ENCODE assay signal across 23 mouse cellular contexts in genomic region chr19:56955568-56956513, GRCm38 (mm10). TPM values are rescaled to one million over a fixed set of nuclear protein-coding genes. Genes with fewer than 3 reads are reported as not detected.
DNase-seq lines count a peak whose midpoint lies in the region; ATAC-seq and TF ChIP-seq lines count a peak whose summit lies in the region.
"Had no signal": no experiment of that assay in that cellular context is flagged by ENCODE, and none has a peak within 500 bp of the region (broad histone marks: within the 10 kb centered on the region; RNA-seq: fewer than 3 reads in every experiment).

No protein-coding gene starts in this region.

- H3K4me1 ChIP-seq in hindbrain, postnatal 0 days (ENCODE audit: insufficient read depth, low read length) = 0 out of 2 replicates have a peak, but pooled peaks cover 4% of the 10 kb centered on the region
- H3K4me1 ChIP-seq in hindbrain, embryonic 13.5 days (replicated peaks) = peaks cover 3% of the 10 kb centered on the region; the same call in 1 of the 2 replicates
- peaks cover 15% of the 10 kb centered on the region; the same call in 1 of the 2 replicates for H3K4me1 ChIP-seq in neural tube, embryonic 13.5 days (replicated peaks)
- peaks cover 25% of the 10 kb centered on the region for H3K4me1 ChIP-seq in stomach, embryonic 16.5 days (ENCODE audit: control insufficient read depth, insufficient read depth, low read length)
- H3K4me1 ChIP-seq in kidney, embryonic 15.5 days = peaks cover 34% of the 10 kb centered on the region

- no peaks in the 10 kb centered on the region for H3K9me3 ChIP-seq in hindbrain, postnatal 0 days (ENCODE audit: low read length)
- no peaks in the 10 kb centered on the region for H3K9me3 ChIP-seq in hindbrain, embryonic 13.5 days
- H3K9me3 ChIP-seq in neural tube, embryonic 13.5 days = no peaks in the 10 kb centered on the region
- no peaks in the 10 kb centered on the region for H3K9me3 ChIP-seq in stomach, embryonic 16.5 days (replicated peaks; ENCODE audit: control insufficient read depth, low read length)
- H3K9me3 ChIP-seq in kidney, embryonic 15.5 days (replicated peaks) = no peaks in the 10 kb centered on the region
- H3K9me3 ChIP-seq: G1E; heart, embryonic 13.5 days; midbrain, embryonic 15.5 days had no signal

- WGBS in hindbrain, postnatal 0 days = 62% methylated on average over 20 of the region's 20 CpGs
- 79% methylated on average over 20 of the region's 20 CpGs for WGBS in hindbrain, embryonic 13.5 days
- WGBS in neural tube, embryonic 13.5 days = 66% methylated on average over 20 of the region's 20 CpGs
- 70% methylated on average over 20 of the region's 20 CpGs for WGBS in stomach, embryonic 16.5 days
- WGBS in kidney, embryonic 15.5 days = 68% methylated on average over 20 of the region's 20 CpGs

- H3K4me3 ChIP-seq in hindbrain, postnatal 0 days (ENCODE audit: low read length) = no peak overlapping the region
- H3K4me3 ChIP-seq in hindbrain, embryonic 13.5 days = no peak overlapping the region
- no peak overlapping the region for H3K4me3 ChIP-seq in neural tube, embryonic 13.5 days
- no peak overlapping the region for H3K4me3 ChIP-seq in stomach, embryonic 16.5 days (replicated peaks; ENCODE audit: low read length)
- H3K4me3 ChIP-seq in kidney, embryonic 15.5 days (replicated peaks) = no peak overlapping the region
- H3K4me3 ChIP-seq: heart, embryonic 13.5 days; midbrain, embryonic 15.5 days had no signal

- TF ChIP-seq CTCF in hindbrain, postnatal 0 days (IDR thresholded peaks at IDR 0.05; ENCODE audit: low read depth) = no peak

- ATAC-seq in hindbrain, postnatal 0 days = peak; percentile 88
- ATAC-seq in hindbrain, embryonic 13.5 days (ENCODE audit: low FRiP score) = no peak
- peak; percentile 47; the same call in 1 of the 2 replicates for ATAC-seq in neural tube, embryonic 13.5 days (ENCODE audit: low read depth)
- 0 out of 2 replicates have a peak, but pooled peaks have one; percentile 22 for ATAC-seq in stomach, embryonic 16.5 days (ENCODE audit: insufficient read depth, low FRiP score)
- ATAC-seq in kidney, embryonic 15.5 days (replicated peaks; ENCODE audit: low FRiP score) = no peak
- ATAC-seq: midbrain, embryonic 15.5 days had no signal

- H3K9ac ChIP-seq in hindbrain, postnatal 0 days (replicated peaks; ENCODE audit: low read length) = no peak overlapping the region
- H3K9ac ChIP-seq in hindbrain, embryonic 13.5 days = no peak overlapping the region
- no peak overlapping the region for H3K9ac ChIP-seq in neural tube, embryonic 13.5 days
- H3K9ac ChIP-seq in stomach, embryonic 16.5 days (ENCODE audit: low read length) = no peak overlapping the region
- H3K9ac ChIP-seq in kidney, embryonic 15.5 days = no peak overlapping the region
- H3K9ac ChIP-seq: heart, embryonic 13.5 days; midbrain, embryonic 15.5 days had no signal

- DNase-seq in adrenal gland, postnatal 14 days = peak; percentile 24
- DNase-seq in adrenal gland, postnatal 4 days (ENCODE audit: low spot score in 2 of 2) = no peak
- DNase-seq in hindbrain, postnatal 0 days (ENCODE audit: low spot score) = peak; percentile 62
- DNase-seq in neural tube, embryonic 10.5 days (ENCODE audit: extremely low spot score, low spot score) = no peak
- DNase-seq: cerebellum, adult 11-12 months; cerebellum, postnatal 25 days; embryo, embryonic 11 days; gastrocnemius, postnatal 14 days; heart, adult 18-20 months; kidney, adult 9 months; kidney, postnatal 36 days; liver; lung, postnatal 14 days; thymus, adult 18-20 months; thymus, postnatal 4 days had no signal

- no peak overlapping the region for H3K4me2 ChIP-seq in hindbrain, postnatal 0 days (ENCODE audit: low read depth, low read length)
- H3K4me2 ChIP-seq in hindbrain, embryonic 13.5 days = no peak overlapping the region
- H3K4me2 ChIP-seq in neural tube, embryonic 13.5 days = no peak overlapping the region
- H3K4me2 ChIP-seq in stomach, embryonic 16.5 days (ENCODE audit: low read depth, low read length) = no peak overlapping the region
- H3K4me2 ChIP-seq in kidney, embryonic 15.5 days = no peak overlapping the region
- H3K4me2 ChIP-seq: heart, embryonic 13.5 days; midbrain, embryonic 15.5 days had no signal

- H3K36me3 ChIP-seq in hindbrain, postnatal 0 days (ENCODE audit: insufficient read depth, low read length) = no peaks in the 10 kb centered on the region
- H3K36me3 ChIP-seq in hindbrain, embryonic 13.5 days = no peaks in the 10 kb centered on the region
- no peaks in the 10 kb centered on the region for H3K36me3 ChIP-seq in neural tube, embryonic 13.5 days
- no peaks in the 10 kb centered on the region for H3K36me3 ChIP-seq in stomach, embryonic 16.5 days (ENCODE audit: control insufficient read depth, insufficient read depth, low read length)
- no peaks in the 10 kb centered on the region for H3K36me3 ChIP-seq in kidney, embryonic 15.5 days
- H3K36me3 ChIP-seq: G1E; heart, embryonic 13.5 days; midbrain, embryonic 15.5 days had no signal

- H3K27ac ChIP-seq in hindbrain, postnatal 0 days = peak overlapping the region; percentile 54
- no peak overlapping the region for H3K27ac ChIP-seq in hindbrain, embryonic 13.5 days
- H3K27ac ChIP-seq in neural tube, embryonic 13.5 days (replicated peaks) = peak overlapping the region; percentile 33; the same call in 1 of the 2 replicates
- H3K27ac ChIP-seq in stomach, embryonic 16.5 days (ENCODE audit: low read length) = no peak overlapping the region
- no peak overlapping the region for H3K27ac ChIP-seq in kidney, embryonic 15.5 days
- H3K27ac ChIP-seq: heart, embryonic 13.5 days; midbrain, embryonic 15.5 days had no signal

- H3K27me3 ChIP-seq in hindbrain, postnatal 0 days (ENCODE audit: insufficient read depth, low read length) = no peaks in the 10 kb centered on the region
- H3K27me3 ChIP-seq in hindbrain, embryonic 13.5 days = no peaks in the 10 kb centered on the region
- H3K27me3 ChIP-seq in neural tube, embryonic 13.5 days = no peaks in the 10 kb centered on the region
- no peaks in the 10 kb centered on the region for H3K27me3 ChIP-seq in stomach, embryonic 16.5 days (ENCODE audit: control insufficient read depth, insufficient read depth, low read length)
- H3K27me3 ChIP-seq in kidney, embryonic 15.5 days = no peaks in the 10 kb centered on the region
- H3K27me3 ChIP-seq: heart, embryonic 13.5 days; midbrain, embryonic 15.5 days had no signal

RNA-seq across cellular contexts. Expression of gene Afap1l2, which starts 52.2 kb away (rescaled TPM):
- 15.2 and 17.3 TPM in 2 replicates for total RNA-seq in adrenal gland, postnatal 14 days (2021)
- total RNA-seq in adrenal gland, postnatal 4 days (2021) = 10 to 100 TPM; 20.5 to 20.6 TPM
- total RNA-seq in hindbrain, postnatal 0 days (2014; rRNA removed) = 20.8 and 22.7 TPM in 2 replicates
- polyA plus RNA-seq in hindbrain, postnatal 0 days (2015; fragmentation: Nextera tagmentation; extraction: Ambion mirVana) = 12.3 and 12.9 TPM in 2 replicates
- 9.5 and 12.2 TPM in 2 replicates for polyA plus RNA-seq in hindbrain, embryonic 13.5 days (2015; fragmentation: Nextera tagmentation; extraction: Ambion mirVana)
- polyA plus RNA-seq in neural tube, embryonic 13.5 days (2015; fragmentation: Nextera tagmentation; extraction: Ambion mirVana) = 17.7 and 18.7 TPM in 2 replicates
- polyA plus RNA-seq in stomach, embryonic 16.5 days (2015; fragmentation: Nextera tagmentation; extraction: Ambion mirVana) = 23.1 and 23.9 TPM in 2 replicates
- polyA plus RNA-seq in kidney, embryonic 15.5 days (2015; fragmentation: Nextera tagmentation; extraction: Ambion mirVana) = 16.8 and 18.3 TPM in 2 replicates
- total RNA-seq: megakaryocyte, adult 5-6 weeks had no signal
- polyA plus RNA-seq: G1E had no signal

Comparison
In these comparisons a context has a peak if more than half of its experiments do, and no peak if none do; other contexts are left out.
1. DNase-seq: peak in adrenal gland, postnatal 14 days (single experiment) and hindbrain, postnatal 0 days (single experiment); none in adrenal gland, postnatal 4 days (0 of 2) and neural tube, embryonic 10.5 days (single experiment).
2. ATAC-seq: peak in hindbrain, postnatal 0 days (single experiment), neural tube, embryonic 13.5 days (single experiment) and stomach, embryonic 16.5 days (single experiment); none in hindbrain, embryonic 13.5 days (single experiment) and kidney, embryonic 15.5 days (single experiment).
3. H3K27ac ChIP-seq: peak in hindbrain, postnatal 0 days (single experiment) and neural tube, embryonic 13.5 days (single experiment); none in hindbrain, embryonic 13.5 days (single experiment), stomach, embryonic 16.5 days (single experiment) and kidney, embryonic 15.5 days (single experiment).